Mouse (Mus musculus): ENCODE results near the gene Sdk1.

GRCm38 (mm10) chr5:142262060-142262459 lies 1020.8 kb downstream of the Sdk1 start:
- no peak for TF ChIP-seq EP300 (optimal IDR thresholded peaks at IDR 0.05)
- no peak for TF ChIP-seq CTCF (IDR thresholded peaks at IDR 0.05; ENCODE audit: low read depth)

Measured in stomach, postnatal 0 days (tissue).